Mouse (Mus musculus) liver, postnatal 0 days (tissue): ENCODE data around the gene Paqr3.

Experiments
- CTCF ChIP-seq: sonication (generic); IDR thresholded peaks from 2 replicates; pipeline ENCODE4 v1.5.1; 2016; ENCODE audit warnings: antibody characterized with exemption, low read depth
- EP300 ChIP-seq: IDR thresholded peaks from 2 replicates; pipeline ENCODE4 v1.6.1; 2016; ENCODE audit warnings: antibody characterized with exemption, low read depth, mild to moderate bottlenecking

- TF ChIP-seq EP300 (no peak), CTCF (no peak)
Measured at GRCm38 (mm10) chr5:97099954-97100353, 11.4 kb downstream of the Paqr3 start.
